Mouse (Mus musculus): Measurements from ENCODE around the gene Ccp110.

DNA sequence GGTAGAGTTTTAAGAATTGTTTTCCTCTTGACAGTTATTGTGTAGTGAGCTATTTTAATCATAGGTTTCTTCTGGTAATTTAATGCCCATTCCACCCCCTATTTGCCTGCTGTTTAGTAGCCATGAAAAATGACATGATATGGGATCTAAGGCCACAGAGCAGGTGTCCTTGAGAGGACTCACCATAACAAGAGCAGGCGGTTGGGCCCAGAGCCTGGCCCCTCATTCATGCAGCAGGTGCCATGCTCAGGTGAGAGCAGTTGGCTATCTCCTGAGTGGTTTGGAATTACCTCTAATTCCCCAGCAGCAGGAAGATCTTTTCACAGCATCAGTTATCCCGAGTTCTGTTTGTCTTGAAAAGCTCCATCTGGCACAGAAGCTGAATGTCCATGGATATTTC lies 13.1 kb downstream of the Ccp110 start:
- TF ChIP-seq CTCF (IDR thresholded peaks at IDR 0.05; ENCODE audit: low read depth) (no peak), EP300 (IDR thresholded peaks at IDR 0.05; ENCODE audit: low read depth) (no peak)
